Mouse (Mus musculus): ENCODE measurements around the gene Fbxo9.

GRCm38 (mm10) chr9:78124297-78124696 lies 15.4 kb upstream of the Fbxo9 start:
- no peak for TF ChIP-seq CTCF (IDR thresholded peaks at IDR 0.05; ENCODE audit: low read depth)
- no peak for TF ChIP-seq EP300 (optimal IDR thresholded peaks at IDR 0.05)
